Mouse (Mus musculus) intestine, postnatal 0 days (tissue): Measurements from ENCODE around the gene Clec2e. TPM values are rescaled to one million over a fixed set of nuclear protein-coding genes. Genes with fewer than 3 reads are reported as not detected.

Experiments
- ATAC-seq: fragments of 200-750 bp; cut with Nextera tagmentation; 2 replicates; pipeline ENCODE4 v1.8.0; 2017; ENCODE audit warnings: mild to moderate bottlenecking, moderate TSS enrichment, moderate library complexity
- H3K27ac ChIP-seq: fragments of 300-500 bp; sonication (generic); 2 replicates; pipeline ENCODE4 v1.5.1; 2014; ENCODE audit warnings: mild to moderate bottlenecking, low read depth, low read length, moderate library complexity
- H3K27me3 ChIP-seq: fragments of 300-500 bp; sonication (generic); replicated peaks from 2 replicates; pipeline ENCODE4 v1.6.1; 2014; ENCODE audit warnings: low read length, mixed read lengths; ENCODE audit not compliant: control insufficient read depth, insufficient read depth
- H3K36me3 ChIP-seq: fragments of 300-500 bp; sonication (generic); 2 replicates; pipeline ENCODE4 v1.6.1; 2014; ENCODE audit warnings: mild to moderate bottlenecking, moderate library complexity; ENCODE audit not compliant: control insufficient read depth, insufficient read depth
- H3K4me1 ChIP-seq: fragments of 300-500 bp; sonication (generic); replicated peaks from 2 replicates; pipeline ENCODE4 v1.6.1; 2014; ENCODE audit warnings: antibody characterized with exemption, low read length, mixed read lengths; ENCODE audit not compliant: control insufficient read depth, insufficient read depth
- H3K4me2 ChIP-seq: fragments of 300-500 bp; sonication (generic); replicated peaks from 2 replicates; pipeline ENCODE4 v1.6.1; 2014; ENCODE audit warnings: low read depth, mild to moderate bottlenecking, moderate library complexity
- H3K4me3 ChIP-seq: fragments of 300-500 bp; sonication (generic); 2 replicates; pipeline ENCODE4 v1.5.1; 2014; ENCODE audit warnings: low read depth, low read length
- H3K9ac ChIP-seq: fragments of 300-500 bp; sonication (generic); 2 replicates; pipeline ENCODE4 v1.6.1; 2014; ENCODE audit warnings: mild to moderate bottlenecking, low read depth, low read length
- H3K9me3 ChIP-seq: fragments of 300-500 bp; sonication (generic); 2 replicates; pipeline ENCODE4 v1.6.1; 2016; ENCODE audit warnings: mixed run types; ENCODE audit not compliant: control insufficient read depth
- CTCF ChIP-seq: sonication (generic); IDR thresholded peaks from 2 replicates; pipeline ENCODE4 v1.5.1; 2016; ENCODE audit warnings: low read depth, mild to moderate bottlenecking, control low read depth, antibody characterized with exemption, moderate library complexity
- WGBS: fragments of 180-500 bp; shearing (Covaris S2); extraction: QIAGEN DNeasy Blood & Tissue Kit; methylation state at CpG from one replicate; pipeline ENCODE4 v1.1.7; 2014; 5-methylcytosine and 5-hydroxymethylcytosine counted together
- polyA plus RNA-seq: library from polyadenylated mRNA; unstranded; fragments of >200 nt; fragmentation: Nextera tagmentation; extraction: Ambion mirVana; gene quantifications from 2 replicates; pipeline ENCODE4 v1.2.1, GENCODE M21; 2015

Gene Clec2e
- polyA plus RNA-seq, 1 experiment from 2014 or later, result 89.8 TPM

DNA sequence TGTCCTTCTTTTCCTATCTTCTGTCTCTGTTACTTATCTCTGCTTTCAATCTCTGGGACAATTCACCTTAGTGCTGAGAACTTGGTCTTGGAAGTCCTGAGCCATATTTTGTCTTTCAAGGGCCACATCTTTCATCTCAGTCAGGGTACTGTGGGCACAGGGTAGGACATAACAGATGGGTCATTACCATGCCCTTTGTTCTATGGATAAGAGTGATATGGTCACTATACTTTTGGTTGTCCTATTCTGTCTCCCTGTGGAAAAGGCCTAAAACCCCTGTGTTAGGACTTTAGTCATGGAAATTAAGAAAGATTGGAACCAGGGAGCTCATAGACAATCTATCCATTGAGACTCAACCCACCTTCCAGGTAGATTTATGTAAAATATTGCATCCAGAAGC is 34.2 kb downstream of the Clec2e start:
- Histone ChIP-seq H3K9me3 (no peaks in the 10 kb centered on the region), H3K4me1 (no peaks in the 10 kb centered on the region), H3K36me3 (no peaks in the 10 kb centered on the region), H3K4me2 (no peak overlapping the region), H3K4me3 (no peak overlapping the region), H3K27me3 (no peaks in the 10 kb centered on the region), H3K9ac (no peak overlapping the region), H3K27ac (no peak overlapping the region)
- TF ChIP-seq CTCF, result no peak
- ATAC-seq, result no peak

DNA sequence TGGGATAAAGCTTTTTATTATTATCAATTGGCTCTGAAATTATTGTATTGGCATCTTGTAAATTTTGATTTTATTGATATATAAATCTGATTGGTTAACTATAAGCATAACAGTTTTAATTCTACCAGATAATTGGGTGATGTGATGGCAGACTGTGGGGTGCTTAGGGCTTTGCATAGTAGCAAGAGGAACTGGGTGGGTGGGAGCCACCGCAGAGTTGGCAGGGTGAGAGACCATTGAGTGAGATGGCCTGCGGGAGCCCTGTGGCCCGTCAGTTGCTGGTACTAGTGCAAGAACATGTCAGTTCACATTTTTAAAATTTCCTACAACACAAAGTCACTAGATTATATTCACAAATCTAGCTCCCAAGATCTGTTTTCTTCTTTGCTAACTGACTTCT is 34.9 kb downstream of the Clec2e start:
- Histone ChIP-seq H3K9me3 (no peaks in the 10 kb centered on the region), H3K4me3 (no peak overlapping the region), H3K36me3 (no peaks in the 10 kb centered on the region), H3K9ac (no peak overlapping the region), H3K4me1 (no peaks in the 10 kb centered on the region), H3K4me2 (no peak overlapping the region), H3K27me3 (no peaks in the 10 kb centered on the region), H3K27ac (no peak overlapping the region)
- no peak for TF ChIP-seq CTCF
- WGBS, result 92% methylated on average over 3 of the region's 3 CpGs
- no peak for ATAC-seq

DNA sequence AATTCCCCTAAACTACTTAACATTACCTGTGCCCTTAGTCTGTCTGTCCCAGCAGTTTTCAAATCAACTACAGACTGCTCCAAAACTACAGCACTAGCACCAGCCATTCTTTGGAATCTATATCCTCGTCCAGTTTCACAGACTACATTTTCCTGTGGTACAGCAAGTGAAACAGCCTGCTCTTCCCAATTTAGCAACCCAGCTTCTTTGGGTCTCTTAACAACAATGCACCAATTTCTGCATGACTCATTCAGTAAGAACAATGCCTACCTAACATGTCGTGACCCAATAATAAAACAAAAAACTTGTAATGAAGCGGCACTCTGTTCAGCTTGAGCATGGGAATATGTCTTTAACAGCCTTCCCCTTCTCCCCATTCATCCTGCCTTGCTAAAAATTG is 35.3 kb downstream of the Clec2e start:
- TF ChIP-seq CTCF, result no peak

DNA sequence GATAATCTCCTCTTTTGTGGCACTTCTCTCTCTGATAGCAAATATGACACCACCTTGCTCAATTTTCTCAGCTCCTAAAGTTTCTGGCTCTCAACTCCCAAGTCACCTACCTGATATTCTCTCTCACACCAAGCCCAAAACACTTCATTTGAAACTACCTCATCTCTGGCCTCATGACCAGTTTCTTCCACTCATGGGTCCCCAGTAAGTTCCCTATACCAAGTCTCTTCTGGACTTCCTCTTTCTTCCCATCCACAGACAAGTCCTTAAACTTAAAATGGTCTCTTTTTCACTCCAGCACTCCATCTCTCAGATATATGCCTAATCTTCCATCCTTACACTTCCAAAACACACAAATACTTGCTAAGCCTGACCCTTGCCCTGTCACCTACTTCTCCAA is 42.7 kb downstream of the Clec2e start:
- Histone ChIP-seq H3K9me3 (no peaks in the 10 kb centered on the region), H3K36me3 (no peaks in the 10 kb centered on the region), H3K9ac (no peak overlapping the region), H3K4me2 (no peak overlapping the region), H3K27ac (no peak overlapping the region), H3K4me3 (no peak overlapping the region), H3K27me3 (no peaks in the 10 kb centered on the region), H3K4me1 (no peaks in the 10 kb centered on the region)
- TF ChIP-seq CTCF, result no peak
- ATAC-seq, result no peak

More for the DNA sequence above, 35.3 kb downstream of the Clec2e start:
- no peak for ATAC-seq
- Histone ChIP-seq H3K4me1 (no peaks in the 10 kb centered on the region), H3K27ac (no peak overlapping the region), H3K9ac (no peak overlapping the region), H3K27me3 (no peaks in the 10 kb centered on the region), H3K36me3 (no peaks in the 10 kb centered on the region), H3K9me3 (no peaks in the 10 kb centered on the region), H3K4me3 (no peak overlapping the region), H3K4me2 (no peak overlapping the region)
- 73% methylated on average over 3 of the region's 3 CpGs for WGBS

DNA sequence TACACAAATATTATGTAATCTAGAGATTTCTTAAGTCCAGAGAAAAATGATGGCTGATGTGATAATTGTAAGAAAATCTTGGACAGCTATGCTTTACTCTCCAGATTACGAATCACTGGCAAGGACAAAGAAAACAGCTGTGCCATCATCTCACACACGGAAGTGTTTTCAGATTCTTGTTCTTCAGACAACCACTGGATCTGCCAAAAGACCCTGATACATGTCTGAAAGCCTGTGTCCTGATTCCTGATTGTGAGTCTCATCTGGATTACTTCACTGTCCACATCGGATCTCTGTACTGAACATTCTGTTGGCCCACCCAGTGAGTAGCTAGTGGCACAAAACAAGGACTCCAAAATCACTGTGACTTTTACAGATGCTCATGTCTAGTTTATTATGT is 44.5 kb downstream of the Clec2e start:
- no peak for ATAC-seq
- no peaks in the 10 kb centered on the region for H3K4me1 ChIP-seq
- 74% methylated on average over 3 of the region's 3 CpGs for WGBS

DNA sequence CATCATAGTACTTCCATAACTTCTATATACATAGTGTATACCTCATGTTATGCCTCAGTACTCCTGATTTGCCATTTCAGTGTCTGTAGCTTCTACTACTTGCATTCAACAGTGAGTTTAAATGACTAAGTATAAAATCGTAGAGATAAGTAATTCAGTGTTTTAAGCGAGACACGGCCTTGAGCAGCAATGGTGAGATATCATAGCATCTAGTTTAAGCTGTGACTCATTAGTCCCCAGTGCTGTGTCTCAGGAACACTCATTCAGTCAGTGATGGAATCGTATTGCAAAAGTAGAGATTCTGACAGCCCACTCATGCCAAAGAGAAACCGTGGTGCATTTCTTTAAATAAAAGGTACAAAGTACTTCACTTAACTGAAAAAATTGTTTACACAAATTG is 49.0 kb downstream of the Clec2e start:
- no peak for ATAC-seq

More for the DNA sequence above, 44.5 kb downstream of the Clec2e start:
- no peak for TF ChIP-seq CTCF
- H3K27ac ChIP-seq, result no peak overlapping the region
- H3K9me3 ChIP-seq, result no peaks in the 10 kb centered on the region
- H3K4me2 ChIP-seq, result no peak overlapping the region
- H3K36me3 ChIP-seq, result no peaks in the 10 kb centered on the region
- H3K4me3 ChIP-seq, result no peak overlapping the region
- H3K27me3 ChIP-seq, result no peaks in the 10 kb centered on the region
- no peak overlapping the region for H3K9ac ChIP-seq

DNA sequence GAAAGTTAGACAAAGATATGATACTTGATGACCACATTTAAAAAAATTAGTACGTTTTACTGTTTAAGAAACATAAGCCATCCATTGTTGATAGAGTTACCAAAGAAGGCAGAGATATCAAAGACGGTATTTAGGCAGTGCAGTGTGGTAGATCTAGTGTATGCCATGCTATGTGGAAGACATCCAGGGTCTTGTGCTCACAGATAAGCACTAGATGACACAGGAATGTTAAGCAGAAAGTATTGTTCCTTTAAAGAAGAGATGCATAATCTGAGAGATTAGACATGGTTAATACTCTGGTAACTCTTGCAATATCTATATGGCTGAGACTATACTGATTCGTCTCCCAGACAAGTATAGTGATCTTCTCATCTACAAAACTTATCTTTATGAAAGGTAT is 49.6 kb downstream of the Clec2e start:
- WGBS, result 88% methylated on average over 3 of the region's 3 CpGs
- Histone ChIP-seq H3K4me1 (no peaks in the 10 kb centered on the region), H3K4me3 (no peak overlapping the region), H3K36me3 (no peaks in the 10 kb centered on the region), H3K27ac (no peak overlapping the region), H3K4me2 (no peak overlapping the region), H3K9ac (no peak overlapping the region), H3K27me3 (no peaks in the 10 kb centered on the region), H3K9me3 (no peaks in the 10 kb centered on the region)
- no peak for TF ChIP-seq CTCF
- no peak for ATAC-seq

More for the DNA sequence above, 49.0 kb downstream of the Clec2e start:
- Histone ChIP-seq H3K36me3 (no peaks in the 10 kb centered on the region), H3K27ac (no peak overlapping the region), H3K27me3 (no peaks in the 10 kb centered on the region), H3K9ac (no peak overlapping the region), H3K9me3 (no peaks in the 10 kb centered on the region), H3K4me2 (no peak overlapping the region), H3K4me3 (no peak overlapping the region), H3K4me1 (no peaks in the 10 kb centered on the region)
- no peak for TF ChIP-seq CTCF
- 70% methylated on average over 5 of the region's 5 CpGs for WGBS
